Mouse (Mus musculus) megakaryocyte, adult 5-6 weeks (primary cell): Measurements from ENCODE around the gene Tstd1. TPM values are rescaled to one million over a fixed set of nuclear protein-coding genes. Genes with fewer than 3 reads are reported as not detected.

Source experiments
- ATAC-seq: 2 replicates; pipeline ENCODE4 v1.8.0; 2016; ENCODE audit warnings: mild to moderate bottlenecking, inconsistent platforms; ENCODE audit not compliant: poor library complexity, severe bottlenecking
- total RNA-seq, 2 experiments: library from RNA; stranded (forward) in 1 of 2; stranded (reverse) in 1 of 2; fragments of 153-499, 151-499 nt in 1 of 2; fragments of 221-1000, 200-1000 nt in 1 of 2; gene quantifications; 2 replicates each; pipeline versions ENCODE4 v1.2.3 to v1.2.4; 2015 to 2017

Tstd1 gene
- total RNA-seq, 2 experiments from 2014 or later: 4.1 to 5.1 TPM

GRCm38 (mm10) chr1:171451001-171451400, 32.3 kb downstream of the Tstd1 start:
- peak; percentile 91 for ATAC-seq

GRCm38 (mm10) chr1:171452522-171452921, 33.9 kb downstream of the Tstd1 start:
- no peak for ATAC-seq

- peak; percentile 54 for ATAC-seq
Observed at GRCm38 (mm10) chr1:171452923-171453322, 34.3 kb downstream of the Tstd1 start.

GRCm38 (mm10) chr1:171454926-171455325, 36.3 kb downstream of the Tstd1 start:
- ATAC-seq: no peak

- ATAC-seq: no peak
Observed at GRCm38 (mm10) chr1:171457568-171457967, 38.9 kb downstream of the Tstd1 start.

GRCm38 (mm10) chr1:171459791-171460190, 41.1 kb downstream of the Tstd1 start:
- no peak for ATAC-seq

- ATAC-seq: no peak
Observed at GRCm38 (mm10) chr1:171460551-171461503, 42.2 kb downstream of the Tstd1 start.

GRCm38 (mm10) chr1:171463133-171463532, 44.5 kb downstream of the Tstd1 start:
- peak; percentile 78 for ATAC-seq

GRCm38 (mm10) chr1:171465749-171466412, 47.2 kb downstream of the Tstd1 start:
- ATAC-seq: no peak

GRCm38 (mm10) chr1:171466565-171466964, 47.9 kb downstream of the Tstd1 start:
- ATAC-seq: peak; percentile 53

GRCm38 (mm10) chr1:171469678-171470077, 51.0 kb downstream of the Tstd1 start:
- no peak for ATAC-seq

Other genes starting within 250 kb of the Tstd1 start
- gene Pcp4l1, start 222.6 kb upstream of the Tstd1 start, total RNA-seq (2015): 1.2 and 1.4 TPM in 2 replicates
- gene Pcp4l1, start 222.6 kb upstream of the Tstd1 start, total RNA-seq (2017): 0.44 and 0.73 TPM in 2 replicates
- gene Nr1i3, start 204.9 kb upstream of the Tstd1 start, total RNA-seq (2015): not detected in 2 replicates
- gene Nr1i3, start 204.9 kb upstream of the Tstd1 start, total RNA-seq (2017): 0.04 TPM in 2 replicates
- 7.3 and 8.2 TPM in 2 replicates for gene Tomm40l, start 196.4 kb upstream of the Tstd1 start, total RNA-seq (2015)
- 8.5 and 14.4 TPM in 2 replicates for gene Tomm40l, start 196.4 kb upstream of the Tstd1 start, total RNA-seq (2017)
- gene Apoa2, start 193.8 kb upstream of the Tstd1 start, total RNA-seq (2015): 0.87 TPM in 1 of 2 replicates, not detected in the other
- gene Apoa2, start 193.8 kb upstream of the Tstd1 start, total RNA-seq (2017): not detected in 2 replicates
- 2,036 and 2,044 TPM in 2 replicates for gene Fcer1g, start 184.5 kb upstream of the Tstd1 start, total RNA-seq (2015)
- 995 and 1,060 TPM in 2 replicates for gene Fcer1g, start 184.5 kb upstream of the Tstd1 start, total RNA-seq (2017)
- gene Adamts4, start 168.5 kb upstream of the Tstd1 start, total RNA-seq (2015): not detected in 2 replicates
- gene Adamts4, start 168.5 kb upstream of the Tstd1 start, total RNA-seq (2017): 0.12 TPM in 1 of 2 replicates, not detected in the other
- 235 and 245 TPM in 2 replicates for gene Ndufs2, start 167.5 kb upstream of the Tstd1 start, total RNA-seq (2015)
- gene Ndufs2, start 167.5 kb upstream of the Tstd1 start, total RNA-seq (2017): 276 and 306 TPM in 2 replicates
- 17.8 and 20.4 TPM in 2 replicates for gene B4galt3, start 148.5 kb upstream of the Tstd1 start, total RNA-seq (2015)
- 28.5 and 33.5 TPM in 2 replicates for gene B4galt3, start 148.5 kb upstream of the Tstd1 start, total RNA-seq (2017)
- 26.5 and 27.4 TPM in 2 replicates for gene Ppox, start 137.7 kb upstream of the Tstd1 start, total RNA-seq (2015)
- 14.5 and 18.0 TPM in 2 replicates for gene Ppox, start 137.7 kb upstream of the Tstd1 start, total RNA-seq (2017)
- gene Usp21, start 130.9 kb upstream of the Tstd1 start, total RNA-seq (2015): 41.1 and 41.9 TPM in 2 replicates
- gene Usp21, start 130.9 kb upstream of the Tstd1 start, total RNA-seq (2017): 20.2 and 28.9 TPM in 2 replicates
- gene Ufc1, start 123.8 kb upstream of the Tstd1 start, total RNA-seq (2015): 95.3 and 105 TPM in 2 replicates
- 54.6 and 78.6 TPM in 2 replicates for gene Ufc1, start 123.8 kb upstream of the Tstd1 start, total RNA-seq (2017)
- 22.4 and 23.6 TPM in 2 replicates for gene Dedd, start 89.7 kb upstream of the Tstd1 start, total RNA-seq (2015)
- 12.1 and 13.1 TPM in 2 replicates for gene Dedd, start 89.7 kb upstream of the Tstd1 start, total RNA-seq (2017)
- gene Nit1, start 73.2 kb upstream of the Tstd1 start, total RNA-seq (2015): 6.5 and 9.7 TPM in 2 replicates
- gene Nit1, start 73.2 kb upstream of the Tstd1 start, total RNA-seq (2017): 37.1 and 39.2 TPM in 2 replicates
- 26.1 and 38.4 TPM in 2 replicates for gene Pfdn2, start 73.2 kb upstream of the Tstd1 start, total RNA-seq (2015)
- gene Pfdn2, start 73.2 kb upstream of the Tstd1 start, total RNA-seq (2017): 16.0 and 27.3 TPM in 2 replicates
- gene Klhdc9, start 58.1 kb upstream of the Tstd1 start, total RNA-seq (2015): 0.09 TPM in 1 of 2 replicates, not detected in the other
- 0.16 and 0.59 TPM in 2 replicates for gene Klhdc9, start 58.1 kb upstream of the Tstd1 start, total RNA-seq (2017)
- gene Nectin4, start 48.8 kb upstream of the Tstd1 start, total RNA-seq (2015): 0.66 and 1.2 TPM in 2 replicates
- gene Nectin4, start 48.8 kb upstream of the Tstd1 start, total RNA-seq (2017): 1.3 and 2.1 TPM in 2 replicates
- gene Arhgap30, start 29.9 kb upstream of the Tstd1 start, total RNA-seq (2015): 95.6 and 105 TPM in 2 replicates
- 231 and 235 TPM in 2 replicates for gene Arhgap30, start 29.9 kb upstream of the Tstd1 start, total RNA-seq (2017)
- 23.0 and 27.0 TPM in 2 replicates for gene Usf1, start 7.6 kb upstream of the Tstd1 start, total RNA-seq (2015)
- gene Usf1, start 7.6 kb upstream of the Tstd1 start, total RNA-seq (2017): 76.7 and 80.1 TPM in 2 replicates
- gene F11r, start 18.7 kb downstream of the Tstd1 start, total RNA-seq (2015): 0.33 and 0.59 TPM in 2 replicates
- gene F11r, start 18.7 kb downstream of the Tstd1 start, total RNA-seq (2017): not detected in 2 replicates
- 8.7 and 11.4 TPM in 2 replicates for gene Alyref2, start 84.6 kb downstream of the Tstd1 start, total RNA-seq (2015)
- gene Alyref2, start 84.6 kb downstream of the Tstd1 start, total RNA-seq (2017): 12.7 and 13.2 TPM in 2 replicates
- not detected in 2 replicates for gene Itln1, start 116.4 kb downstream of the Tstd1 start, total RNA-seq (2015)
- gene Itln1, start 116.4 kb downstream of the Tstd1 start, total RNA-seq (2017): not detected in 2 replicates
- gene Cd244a, start 140.3 kb downstream of the Tstd1 start, total RNA-seq (2015): 12.3 and 15.1 TPM in 2 replicates
- 16.3 and 16.8 TPM in 2 replicates for gene Cd244a, start 140.3 kb downstream of the Tstd1 start, total RNA-seq (2017)
- 41.3 and 43.2 TPM in 2 replicates for gene Ly9, start 188.5 kb downstream of the Tstd1 start, total RNA-seq (2015)
- gene Ly9, start 188.5 kb downstream of the Tstd1 start, total RNA-seq (2017): 72.9 and 75.3 TPM in 2 replicates
- 13.4 and 16.1 TPM in 2 replicates for gene Slamf7, start 234.2 kb downstream of the Tstd1 start, total RNA-seq (2015)
- gene Slamf7, start 234.2 kb downstream of the Tstd1 start, total RNA-seq (2017): 9.3 and 17.3 TPM in 2 replicates